Mouse (Mus musculus): ENCODE measurements around the gene Nynrin.
A peak's percentile ranks its signal among the peaks of the same experiment; 100 is the strongest.

- TF ChIP-seq CTCF (IDR thresholded peaks at IDR 0.05) (peak; percentile 0; the same call in 1 of the 2 replicates), EP300 (IDR thresholded peaks at IDR 0.05) (no peak)
Measured at GRCm38 (mm10) chr14:55885114-55885790, 31.4 kb downstream of the Nynrin start.

All from lung, postnatal 0 days (tissue).